Mouse (Mus musculus): ENCODE results near the gene Ust.

Ust gene

DNA sequence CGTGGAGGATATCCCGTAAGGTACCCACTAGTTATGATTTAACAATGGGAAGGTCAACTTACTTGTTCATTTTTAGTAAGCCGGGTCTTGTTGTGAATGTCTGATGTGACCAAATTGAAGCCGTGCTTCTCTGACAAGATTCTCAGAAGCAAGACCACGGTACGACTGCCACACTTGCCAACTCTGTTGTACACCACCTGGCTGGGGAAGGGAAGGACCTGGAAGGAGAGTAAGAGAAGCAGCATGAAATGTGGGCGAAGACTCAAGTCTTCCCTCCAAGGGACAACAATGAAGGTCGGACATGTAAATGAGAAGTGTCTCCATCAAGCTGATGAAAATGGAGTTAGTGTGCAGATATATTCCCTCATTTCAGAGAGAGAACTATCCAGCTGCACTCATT is 188.6 kb downstream of the Ust start:
- DNase-seq (ENCODE audit: low spot score): no peak

DNA sequence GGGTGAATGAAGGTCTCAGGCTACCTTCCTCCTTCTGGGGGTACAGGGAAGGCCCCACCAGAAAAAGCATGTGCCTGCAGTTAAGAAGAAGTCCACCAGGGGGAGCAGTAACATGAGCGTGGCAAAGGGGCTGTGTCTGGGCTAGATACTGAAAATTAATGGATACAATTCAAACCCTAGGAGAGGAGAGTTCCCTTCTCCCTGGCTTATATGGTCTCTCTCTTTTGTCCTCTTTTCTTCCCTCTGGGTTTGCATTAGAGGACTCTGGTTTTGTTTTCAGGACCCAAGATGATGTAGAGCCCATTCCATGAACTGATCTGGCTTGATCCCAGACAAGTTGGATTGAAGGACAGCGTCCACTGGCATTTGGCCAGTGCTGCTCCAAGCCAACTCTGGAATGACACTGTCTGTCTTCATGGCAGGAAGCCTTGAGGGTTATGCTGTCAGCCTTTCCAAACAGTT is 195.3 kb downstream of the Ust start:
- peak; percentile 67 for DNase-seq (ENCODE audit: low spot score)

- no peak for DNase-seq (ENCODE audit: low spot score)
These were observed 197.9 kb downstream of the Ust start for GRCm38 (mm10) chr10:8320771-8321170.

DNA sequence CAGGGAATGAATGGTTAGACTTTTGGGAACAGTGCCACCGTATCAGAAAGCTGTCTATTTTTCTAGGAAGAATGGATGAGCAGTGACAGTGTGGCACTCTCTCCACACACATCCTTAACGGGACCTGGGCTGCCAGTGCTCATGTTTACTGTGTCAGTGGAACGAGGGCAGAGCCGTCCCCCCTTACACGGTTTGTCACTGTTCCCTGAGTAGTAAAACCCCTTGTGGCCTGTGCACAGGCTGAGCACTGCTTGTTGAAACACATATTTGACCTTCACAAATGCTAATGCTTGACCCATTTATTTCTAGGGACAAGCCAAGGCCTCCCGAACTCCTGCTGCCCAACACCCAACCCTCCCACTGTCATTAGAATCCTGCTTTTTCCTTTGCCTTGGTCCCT is 209.2 kb downstream of the Ust start:
- no peak for DNase-seq (ENCODE audit: low spot score)

GRCm38 (mm10) chr10:8304211-8304610 is 214.4 kb downstream of the Ust start:
- DNase-seq (ENCODE audit: low spot score): no peak

DNA sequence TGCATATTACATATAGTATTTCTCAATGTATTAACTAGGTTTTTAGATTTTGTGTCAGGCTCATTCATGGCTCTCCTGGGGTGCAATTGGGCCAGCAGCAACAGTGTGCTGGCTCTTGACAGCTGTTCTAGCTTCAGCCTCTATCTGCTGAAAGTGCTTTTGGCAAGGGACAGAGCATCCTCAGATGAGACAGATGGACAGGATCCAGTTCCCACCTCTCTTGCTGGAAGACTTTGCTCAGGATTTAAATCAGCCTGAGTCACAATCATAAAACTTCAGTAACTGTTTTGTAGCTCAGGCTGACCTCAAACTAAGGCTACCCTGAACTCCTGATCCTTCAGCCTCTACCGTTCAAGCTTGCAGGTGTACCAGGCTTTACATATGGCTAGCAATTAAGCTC is 219.5 kb downstream of the Ust start:
- DNase-seq (ENCODE audit: low spot score): no peak

DNA sequence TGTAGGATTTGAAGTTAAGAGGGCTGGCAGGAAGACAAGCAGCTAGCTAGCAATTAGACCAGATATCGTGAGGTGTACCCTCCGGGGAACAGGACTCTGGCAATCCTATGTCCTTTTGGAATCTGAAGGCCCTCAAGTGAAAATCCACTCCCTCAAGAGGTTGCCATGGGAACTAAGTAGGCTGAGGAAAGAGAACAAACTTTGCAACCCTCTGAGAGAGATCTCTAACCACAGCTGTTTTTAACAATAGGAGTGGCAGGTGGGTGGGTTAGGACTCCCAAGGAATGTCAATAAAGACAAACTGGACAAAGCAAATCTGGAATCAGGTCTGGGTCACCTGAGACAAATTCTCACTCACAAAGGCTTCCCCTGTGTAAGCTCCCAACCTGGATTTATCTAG is 221.4 kb downstream of the Ust start:
- DNase-seq (ENCODE audit: low spot score): no peak

- no peak for DNase-seq (ENCODE audit: low spot score)
These were observed 228.0 kb downstream of the Ust start for GRCm38 (mm10) chr10:8290661-8291060.

DNA sequence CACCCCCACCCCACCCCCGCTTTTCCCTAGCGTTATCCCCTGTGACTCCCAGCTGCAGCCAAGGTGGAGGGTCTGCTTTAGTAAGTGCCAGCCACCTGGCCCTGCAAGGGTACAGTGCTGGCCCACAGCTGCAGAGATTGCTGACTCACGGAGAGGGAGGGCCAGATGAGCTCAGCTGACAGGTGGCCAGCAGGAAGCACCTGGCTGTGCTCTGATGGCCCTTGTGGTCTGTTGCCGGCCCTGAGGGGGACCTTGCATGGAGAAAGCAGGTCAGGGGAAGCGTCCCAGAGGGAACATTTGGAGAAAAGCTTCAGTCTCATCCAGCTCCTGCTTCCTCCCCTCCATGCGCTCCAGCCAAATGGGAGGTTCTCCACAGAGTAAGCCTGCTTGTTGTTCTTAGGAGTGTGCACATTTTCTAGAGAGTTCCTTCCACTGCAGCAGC is 231.3 kb downstream of the Ust start:
- peak; percentile 11 for DNase-seq (ENCODE audit: low spot score)

- DNase-seq (ENCODE audit: low spot score): no peak
These were observed 234.6 kb downstream of the Ust start for GRCm38 (mm10) chr10:8283991-8284390.

GRCm38 (mm10) chr10:8277094-8277493 is 241.5 kb downstream of the Ust start:
- DNase-seq (ENCODE audit: low spot score): no peak

GRCm38 (mm10) chr10:8269681-8270080 is 248.9 kb downstream of the Ust start:
- no peak for DNase-seq (ENCODE audit: low spot score)

GRCm38 (mm10) chr10:8259716-8260115 is 258.9 kb downstream of the Ust start:
- DNase-seq (ENCODE audit: low spot score): no peak

- DNase-seq (ENCODE audit: low spot score): no peak
These were observed 268.6 kb downstream of the Ust start for GRCm38 (mm10) chr10:8250005-8250404.

- peak; percentile 69 for DNase-seq (ENCODE audit: low spot score)
These were observed 276.3 kb downstream of the Ust start for GRCm38 (mm10) chr10:8242336-8242735.

DNA sequence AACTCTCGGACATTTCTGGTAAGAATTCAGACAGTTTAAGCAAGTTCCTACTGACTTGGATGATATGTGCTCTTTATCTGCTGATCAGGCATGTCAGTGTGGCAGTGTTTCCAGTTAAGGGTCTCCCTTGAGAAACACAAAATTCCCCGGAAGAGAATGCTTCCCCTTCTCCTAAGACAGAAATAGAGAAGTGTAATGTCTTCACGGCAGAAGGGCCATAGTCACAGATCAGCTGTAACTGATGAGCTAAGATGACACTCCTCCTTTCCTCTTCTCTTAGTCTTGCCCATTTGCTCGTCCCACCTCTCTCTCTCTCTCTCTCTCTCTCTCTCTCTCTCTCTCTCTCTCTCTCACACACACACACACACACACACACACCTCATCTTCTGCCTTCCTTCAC is 277.9 kb downstream of the Ust start:
- no peak for DNase-seq (ENCODE audit: low spot score)

DNA sequence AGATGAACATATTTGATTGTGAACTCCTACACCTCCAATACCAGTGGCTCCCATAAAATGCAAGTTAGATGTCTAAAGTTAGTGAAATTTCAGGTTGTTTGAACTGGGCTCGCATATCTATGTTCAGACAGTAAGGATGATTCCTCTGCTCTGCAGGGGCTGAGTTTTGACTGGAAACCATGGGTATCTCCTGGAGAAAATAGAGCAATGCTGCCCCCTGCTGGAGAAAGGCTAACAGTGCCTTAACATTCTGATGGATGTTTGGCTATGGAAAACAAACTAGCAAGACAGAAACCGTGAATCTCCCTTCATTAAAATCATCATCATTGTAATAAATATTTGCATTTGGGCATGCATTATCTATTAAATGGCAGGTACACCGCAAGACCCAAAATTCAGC is 278.4 kb downstream of the Ust start:
- DNase-seq (ENCODE audit: low spot score): peak; percentile 86

DNA sequence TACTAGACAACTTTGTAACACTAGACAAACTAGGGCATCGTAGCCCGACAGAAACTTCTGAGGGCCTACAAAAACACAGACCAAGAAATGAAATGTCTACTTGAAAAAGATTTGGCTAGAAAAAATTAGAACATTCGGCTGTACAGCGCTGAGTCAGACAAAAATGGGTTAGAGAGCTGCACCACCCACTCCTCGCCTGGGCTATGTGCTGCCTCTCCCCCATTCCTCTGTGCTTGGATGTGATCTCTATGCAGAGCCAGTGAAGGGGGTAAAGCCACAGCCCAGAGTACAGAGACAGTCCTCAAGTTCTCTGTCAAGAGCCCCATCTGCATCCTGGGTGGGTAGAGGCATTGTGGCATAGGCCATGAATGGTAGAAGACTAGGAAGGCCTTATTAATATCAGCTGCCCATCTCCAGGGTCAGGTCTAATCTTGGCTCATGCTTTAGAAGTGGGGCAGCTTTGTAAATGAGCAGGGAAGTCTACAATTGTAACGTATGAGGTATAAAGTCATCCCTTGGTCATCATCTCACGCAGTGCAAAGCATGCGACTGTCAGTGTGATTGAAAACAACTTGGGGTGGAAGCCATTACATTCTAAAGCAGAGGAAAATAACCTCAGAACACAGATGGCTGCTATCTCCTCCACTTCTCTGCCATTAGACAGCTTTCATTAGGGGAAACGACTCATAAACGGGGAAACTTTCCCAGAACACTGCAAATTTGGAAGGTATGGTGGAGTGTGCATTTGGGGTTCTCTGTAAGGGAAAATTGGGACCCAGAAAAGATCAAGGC is 281.6 kb downstream of the Ust start:
- no peak for DNase-seq (ENCODE audit: low spot score)

DNA sequence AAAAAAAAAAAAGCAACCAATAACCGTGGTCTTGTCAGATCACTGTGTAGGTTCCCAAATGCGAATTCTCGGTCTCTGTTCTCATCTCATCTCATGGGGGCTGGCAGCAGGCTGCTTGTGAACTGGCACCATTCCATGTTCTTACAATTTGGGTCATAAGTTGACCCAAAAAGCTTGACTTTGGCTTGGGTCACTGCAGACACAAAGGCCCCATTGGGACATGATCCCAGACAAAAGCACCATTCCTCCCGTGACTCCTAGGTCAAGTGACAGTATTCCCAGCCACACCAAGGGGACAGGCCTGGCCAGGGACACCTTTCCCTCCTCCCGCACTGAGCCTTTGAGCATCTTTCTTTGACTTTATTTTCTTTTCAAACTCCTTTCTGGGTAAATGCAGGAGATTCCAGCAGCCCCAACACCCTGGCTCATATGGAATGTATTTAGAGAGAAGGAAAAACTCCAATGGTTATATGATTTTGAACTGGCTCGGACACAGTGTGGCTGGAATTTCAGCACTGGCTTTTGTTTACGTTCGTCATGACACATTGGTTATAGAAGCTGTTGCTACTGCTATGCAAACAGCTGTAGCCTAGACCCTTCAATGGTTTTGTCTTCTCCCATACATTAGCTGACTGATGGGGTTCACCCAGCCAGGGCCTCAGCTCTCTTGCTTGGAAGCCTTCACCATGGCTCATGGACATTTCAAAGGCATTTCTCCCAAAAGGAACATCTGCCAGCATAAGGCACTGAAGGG is 285.3 kb downstream of the Ust start:
- DNase-seq (ENCODE audit: low spot score): no peak

DNA sequence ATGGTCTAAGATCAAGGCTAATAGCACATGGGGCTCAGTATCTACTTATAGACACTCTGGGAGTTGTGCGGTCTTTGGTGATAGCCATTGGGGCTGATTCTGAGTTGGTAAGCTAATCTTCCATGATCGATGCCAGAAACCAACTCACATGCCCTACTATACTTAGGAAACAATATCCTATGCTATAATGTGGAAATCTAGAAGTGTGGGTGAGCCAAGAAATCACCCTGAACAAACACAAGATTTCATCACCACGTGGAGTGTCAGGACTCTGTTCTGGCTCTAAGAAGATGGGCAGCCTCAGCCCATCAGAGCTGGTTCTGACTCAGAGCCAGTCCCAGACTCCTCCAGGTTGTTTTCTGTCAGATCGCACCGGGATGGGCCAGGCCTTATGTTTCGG is 286.1 kb downstream of the Ust start:
- DNase-seq (ENCODE audit: low spot score): no peak

DNA sequence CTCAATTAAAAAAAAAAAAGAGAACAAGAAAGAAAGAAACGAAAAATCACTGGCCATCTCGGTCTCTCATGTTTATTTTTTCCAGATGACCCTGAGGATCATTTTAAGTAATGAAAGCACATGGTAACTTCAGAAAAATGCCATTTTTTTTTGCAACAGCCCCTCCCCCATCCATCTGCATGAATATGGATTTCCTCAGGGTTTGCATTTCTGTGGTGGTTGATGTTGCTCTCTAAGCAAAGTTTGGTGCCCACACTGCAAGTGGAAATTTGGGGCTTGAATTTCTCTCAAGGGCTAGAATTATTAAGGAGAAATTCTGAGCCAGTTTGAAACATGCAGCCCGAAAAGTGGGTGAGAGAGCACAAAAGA is 290.3 kb downstream of the Ust start:
- DNase-seq (ENCODE audit: low spot score): no peak

- no peak for DNase-seq (ENCODE audit: low spot score)
These were observed 290.8 kb downstream of the Ust start for GRCm38 (mm10) chr10:8227705-8228374.

GRCm38 (mm10) chr10:8226650-8227049 is 292.0 kb downstream of the Ust start:
- DNase-seq (ENCODE audit: low spot score): no peak

Data from urinary bladder, postnatal 25 days (tissue).